In the genomic region with DNA sequence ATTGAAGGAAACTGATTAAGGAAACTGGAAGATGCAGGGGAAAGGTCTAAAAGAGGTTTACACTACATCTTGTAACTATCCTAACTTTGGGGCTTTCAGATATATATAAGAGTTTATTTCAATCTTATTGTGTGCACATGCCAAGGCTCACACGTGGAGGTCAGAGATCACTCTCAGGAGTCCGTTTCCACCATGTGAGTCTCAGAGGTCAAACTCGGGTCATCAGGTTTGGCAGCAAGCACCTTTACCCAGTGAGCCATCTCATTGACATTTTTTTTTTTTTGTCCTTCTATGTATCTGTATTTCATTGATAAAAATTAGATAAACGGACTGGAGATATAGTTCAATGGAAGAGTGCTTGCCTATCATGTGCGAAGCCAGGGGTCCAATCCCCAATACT, we compare ENCODE assay signal across 21 mouse cellular contexts. TPM values are rescaled to one million over a fixed set of nuclear protein-coding genes. Genes with fewer than 3 reads are reported as not detected.
DNase-seq lines count a peak whose midpoint lies in the region; ATAC-seq lines count a peak whose summit lies in the region.
"Had no signal": no experiment of that assay in that cellular context is flagged by ENCODE, and none has a peak within 500 bp of the region (broad histone marks: within the 10 kb centered on the region; RNA-seq: fewer than 3 reads in every experiment).

No protein-coding gene starts in this region.

- no peak overlapping the region for H3K9ac ChIP-seq in kidney, embryonic 14.5 days (ENCODE audit: low read depth, low read length)
- H3K9ac ChIP-seq: forebrain, embryonic 13.5 days; hindbrain, embryonic 12.5 days; hindbrain, embryonic 15.5 days had no signal

- 75% methylated on average over 5 of the region's 5 CpGs for WGBS in kidney, embryonic 14.5 days

- no peak for ATAC-seq in kidney, embryonic 14.5 days (ENCODE audit: low FRiP score, low TSS enrichment)
- ATAC-seq: CD4-positive, CD25-positive, alpha-beta regulatory T cell, adult 4 months; forebrain, embryonic 13.5 days; forebrain, embryonic 16.5 days had no signal

- H3K36me3 ChIP-seq in kidney, embryonic 14.5 days (ENCODE audit: control insufficient read depth, insufficient read depth, low read length): no peaks in the 10 kb centered on the region
- H3K36me3 ChIP-seq: forebrain, embryonic 10.5 days; hindbrain, embryonic 12.5 days; hindbrain, embryonic 15.5 days had no signal

- H3K27me3 ChIP-seq in kidney, embryonic 14.5 days (ENCODE audit: control insufficient read depth, insufficient read depth, low read length): no peaks in the 10 kb centered on the region
- H3K27me3 ChIP-seq: hindbrain, embryonic 15.5 days had no signal

- H3K9me3 ChIP-seq in kidney, embryonic 14.5 days (ENCODE audit: control insufficient read depth, low read length): no peaks in the 10 kb centered on the region
- H3K9me3 ChIP-seq: forebrain, embryonic 10.5 days; forebrain, embryonic 13.5 days; hindbrain, embryonic 12.5 days; hindbrain, embryonic 15.5 days had no signal

- peaks cover 18% of the 10 kb centered on the region for H3K4me1 ChIP-seq in kidney, embryonic 14.5 days (ENCODE audit: control insufficient read depth, insufficient read depth, low read length)

- no peak overlapping the region for H3K4me3 ChIP-seq in kidney, embryonic 14.5 days (ENCODE audit: low read length)
- H3K4me3 ChIP-seq: forebrain, embryonic 10.5 days; forebrain, embryonic 13.5 days; heart, adult 2 months; hindbrain, embryonic 12.5 days; hindbrain, embryonic 15.5 days had no signal

- H3K27ac ChIP-seq in kidney, embryonic 14.5 days (ENCODE audit: low read depth, low read length): no peak overlapping the region
- H3K27ac ChIP-seq: forebrain, embryonic 10.5 days; forebrain, embryonic 13.5 days; heart, adult 2 months; hindbrain, embryonic 12.5 days; hindbrain, embryonic 15.5 days had no signal

- DNase-seq in kidney, adult 18-20 months: peak; percentile 62
- DNase-seq in kidney, adult 9 months: peak; percentile 76
- DNase-seq in kidney, postnatal 4 days: no peak
- peak; percentile 69 to 78 for DNase-seq in kidney, postnatal 25 days
- no peak for DNase-seq in urinary bladder, adult 2 months (ENCODE audit: low spot score)
- DNase-seq: adrenal gland, adult 2 months; adrenal gland, postnatal 25 days; cerebellum, adult 18-20 months; cerebellum, adult 9-10 months; cerebellum, postnatal 14 days; gastrocnemius, postnatal 10 days; gastrocnemius, postnatal 36 days; heart, adult 2 months had no signal

- H3K4me2 ChIP-seq in kidney, embryonic 14.5 days (replicated peaks; ENCODE audit: low read depth, low read length): no peak overlapping the region
- H3K4me2 ChIP-seq: forebrain, embryonic 13.5 days; heart, embryonic 11.5 days; hindbrain, embryonic 12.5 days; hindbrain, embryonic 15.5 days had no signal

RNA-seq across cellular contexts. Expression of a gene that starts 6.1 kb away (rescaled TPM):
- polyA plus RNA-seq in kidney, embryonic 14.5 days (2014; fragmentation: Nextera tagmentation; extraction: Ambion mirVana): 24.0 and 24.5 TPM in 2 replicates
- 43.6 and 67.2 TPM in 2 replicates for polyA plus RNA-seq in urinary bladder, adult 2 months (2012; rRNA removed)

RNA-seq across cellular contexts. Expression of a gene that starts 21.1 kb away (rescaled TPM):
- polyA plus RNA-seq in kidney, embryonic 14.5 days (2014; fragmentation: Nextera tagmentation; extraction: Ambion mirVana): 63.4 and 73.8 TPM in 2 replicates
- 47.5 and 51.8 TPM in 2 replicates for polyA plus RNA-seq in urinary bladder, adult 2 months (2012; rRNA removed)

Comparison
In these comparisons a context has a peak if more than half of its experiments do, and no peak if none do; other contexts are left out.
1. DNase-seq: peak in kidney, adult 18-20 months (single experiment), kidney, adult 9 months (single experiment) and kidney, postnatal 25 days (2 of 2); none in kidney, postnatal 4 days (0 of 2) and urinary bladder, adult 2 months (single experiment).